Mouse (Mus musculus) neural tube, embryonic 13.5 days (tissue): Measurements from ENCODE around the gene Zc3h13. TPM values are rescaled to one million over a fixed set of nuclear protein-coding genes. Genes with fewer than 3 reads are reported as not detected.

Experiments
- ATAC-seq: fragments of 200-750 bp; cut with Nextera tagmentation; 2 replicates; pipeline ENCODE4 v1.8.0; 2017; ENCODE audit warnings: low read depth, mild to moderate bottlenecking, moderate TSS enrichment, moderate library complexity
- H3K27ac ChIP-seq: fragments of 300-500 bp; sonication (generic); replicated peaks from 2 replicates; pipeline ENCODE4 v1.5.1; 2015; ENCODE audit warnings: moderate library complexity, mild to moderate bottlenecking, inconsistent platforms
- H3K27me3 ChIP-seq: fragments of 300-500 bp; sonication (generic); 2 replicates; pipeline ENCODE4 v1.6.1; 2015; ENCODE audit warnings: mild to moderate bottlenecking, inconsistent platforms
- H3K36me3 ChIP-seq: fragments of 300-500 bp; sonication (generic); 2 replicates; pipeline ENCODE4 v1.6.1; 2015; ENCODE audit warnings: mild to moderate bottlenecking, inconsistent platforms
- H3K4me1 ChIP-seq: fragments of 300-500 bp; sonication (generic); replicated peaks from 2 replicates; pipeline ENCODE4 v1.6.1; 2015; ENCODE audit warnings: inconsistent platforms
- H3K4me2 ChIP-seq: fragments of 300-500 bp; sonication (generic); 2 replicates; pipeline ENCODE4 v1.6.1; 2015; ENCODE audit warnings: inconsistent platforms, mild to moderate bottlenecking, moderate library complexity
- H3K4me3 ChIP-seq: fragments of 300-500 bp; sonication (generic); 2 replicates; pipeline ENCODE4 v1.5.1; 2015; ENCODE audit warnings: mild to moderate bottlenecking, inconsistent platforms
- H3K9ac ChIP-seq: fragments of 300-500 bp; sonication (generic); 2 replicates; pipeline ENCODE4 v1.6.1; 2015; ENCODE audit warnings: moderate library complexity, mild to moderate bottlenecking, inconsistent platforms
- H3K9me3 ChIP-seq: fragments of 300-500 bp; sonication (generic); 2 replicates; pipeline ENCODE4 v1.6.1; 2016; ENCODE audit warnings: inconsistent platforms
- WGBS: fragments of 180-500 bp; shearing (Covaris S2); methylation state at CpG from one replicate; pipeline ENCODE4 v1.1.7; 2015; 5-methylcytosine and 5-hydroxymethylcytosine counted together
- polyA plus RNA-seq: library from polyadenylated mRNA; unstranded; fragments of >200 nt; fragmentation: Nextera tagmentation; extraction: Ambion mirVana; gene quantifications from 2 replicates; pipeline ENCODE4 v1.2.1, GENCODE M21; 2015

The Zc3h13 gene
- polyA plus RNA-seq, 1 experiment from 2014 or later = 44.2 TPM

DNA sequence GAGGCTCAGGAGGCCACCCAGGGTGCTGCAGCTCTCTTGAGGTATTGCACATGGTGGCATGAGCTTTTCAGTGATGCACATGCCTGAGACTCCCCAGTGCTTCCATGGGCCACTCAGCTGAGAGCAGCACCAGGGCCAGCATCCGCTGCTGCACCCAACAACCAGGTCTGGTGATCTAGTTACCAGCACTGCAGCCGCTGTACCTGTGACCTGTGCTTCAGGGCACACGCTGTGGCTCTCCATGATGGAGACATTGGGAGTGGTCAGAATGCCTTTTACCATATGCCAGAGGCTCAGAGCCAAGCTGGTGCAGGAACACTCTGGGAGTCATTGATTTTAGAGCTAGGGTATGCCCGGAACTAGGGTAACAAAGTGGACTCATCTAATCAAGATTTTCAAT is 50.1 kb downstream of the Zc3h13 start:
- no peak overlapping the region for H3K4me2 ChIP-seq
- no peaks in the 10 kb centered on the region for H3K9me3 ChIP-seq
- peaks cover 68% of the 10 kb centered on the region for H3K36me3 ChIP-seq
- no peak overlapping the region for H3K27ac ChIP-seq
- no peaks in the 10 kb centered on the region for H3K27me3 ChIP-seq
- no peak overlapping the region for H3K4me3 ChIP-seq
- H3K9ac ChIP-seq = no peak overlapping the region
- no peak for ATAC-seq
- 89% methylated on average over 4 of the region's 4 CpGs for WGBS
- H3K4me1 ChIP-seq = no peaks in the 10 kb centered on the region

GRCm38 (mm10) chr14:75337884-75338283 is 53.7 kb downstream of the Zc3h13 start:
- ATAC-seq = no peak
- Histone ChIP-seq H3K36me3 (peaks cover 54% of the 10 kb centered on the region), H3K9me3 (no peaks in the 10 kb centered on the region), H3K4me2 (no peak overlapping the region), H3K27ac (no peak overlapping the region), H3K9ac (no peak overlapping the region), H3K4me3 (no peak overlapping the region), H3K4me1 (no peaks in the 10 kb centered on the region), H3K27me3 (no peaks in the 10 kb centered on the region)
- WGBS = 94% methylated on average over 2 of the region's 2 CpGs

GRCm38 (mm10) chr14:75346041-75346440 is 61.9 kb downstream of the Zc3h13 start:
- no peak for ATAC-seq
- H3K36me3 ChIP-seq = peaks cover 25% of the 10 kb centered on the region

GRCm38 (mm10) chr14:75351626-75352025 is 67.5 kb downstream of the Zc3h13 start:
- H3K27ac ChIP-seq = no peak overlapping the region
- ATAC-seq = no peak
- H3K36me3 ChIP-seq = no peaks in the 10 kb centered on the region
- no peaks in the 10 kb centered on the region for H3K4me1 ChIP-seq
- H3K27me3 ChIP-seq = no peaks in the 10 kb centered on the region
- no peaks in the 10 kb centered on the region for H3K9me3 ChIP-seq
- no peak overlapping the region for H3K9ac ChIP-seq
- H3K4me2 ChIP-seq = no peak overlapping the region
- 78% methylated on average over 4 of the region's 4 CpGs for WGBS
- no peak overlapping the region for H3K4me3 ChIP-seq

More at GRCm38 (mm10) chr14:75346041-75346440, 61.9 kb downstream of the Zc3h13 start:
- H3K4me2 ChIP-seq = no peak overlapping the region
- H3K9me3 ChIP-seq = no peaks in the 10 kb centered on the region
- no peak overlapping the region for H3K9ac ChIP-seq
- H3K27ac ChIP-seq = no peak overlapping the region
- WGBS = 89% methylated on average over 5 of the region's 5 CpGs
- no peaks in the 10 kb centered on the region for H3K4me1 ChIP-seq
- no peak overlapping the region for H3K4me3 ChIP-seq
- no peaks in the 10 kb centered on the region for H3K27me3 ChIP-seq

DNA sequence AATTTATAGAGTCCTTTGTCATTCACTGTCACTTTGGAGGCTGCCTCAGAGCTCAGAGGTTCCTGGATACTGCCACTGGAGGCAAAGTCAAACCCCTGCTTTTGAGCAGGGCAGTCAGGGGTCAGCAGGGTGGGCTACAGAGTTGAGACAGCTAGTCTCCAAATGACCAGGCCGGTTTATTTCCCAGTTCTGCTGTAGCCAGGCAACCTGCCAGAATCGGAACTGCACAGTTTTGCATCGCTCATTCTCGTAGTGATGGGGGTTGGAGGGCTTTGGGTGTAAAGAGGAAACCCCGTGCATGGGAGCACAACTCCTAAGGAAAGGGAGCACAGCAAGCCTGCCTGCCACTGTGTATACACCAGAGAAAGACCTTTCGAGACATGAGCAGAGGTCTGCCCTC is 79.1 kb downstream of the Zc3h13 start:
- WGBS = 47% methylated on average over 6 of the region's 6 CpGs
- H3K36me3 ChIP-seq = no peaks in the 10 kb centered on the region

DNA sequence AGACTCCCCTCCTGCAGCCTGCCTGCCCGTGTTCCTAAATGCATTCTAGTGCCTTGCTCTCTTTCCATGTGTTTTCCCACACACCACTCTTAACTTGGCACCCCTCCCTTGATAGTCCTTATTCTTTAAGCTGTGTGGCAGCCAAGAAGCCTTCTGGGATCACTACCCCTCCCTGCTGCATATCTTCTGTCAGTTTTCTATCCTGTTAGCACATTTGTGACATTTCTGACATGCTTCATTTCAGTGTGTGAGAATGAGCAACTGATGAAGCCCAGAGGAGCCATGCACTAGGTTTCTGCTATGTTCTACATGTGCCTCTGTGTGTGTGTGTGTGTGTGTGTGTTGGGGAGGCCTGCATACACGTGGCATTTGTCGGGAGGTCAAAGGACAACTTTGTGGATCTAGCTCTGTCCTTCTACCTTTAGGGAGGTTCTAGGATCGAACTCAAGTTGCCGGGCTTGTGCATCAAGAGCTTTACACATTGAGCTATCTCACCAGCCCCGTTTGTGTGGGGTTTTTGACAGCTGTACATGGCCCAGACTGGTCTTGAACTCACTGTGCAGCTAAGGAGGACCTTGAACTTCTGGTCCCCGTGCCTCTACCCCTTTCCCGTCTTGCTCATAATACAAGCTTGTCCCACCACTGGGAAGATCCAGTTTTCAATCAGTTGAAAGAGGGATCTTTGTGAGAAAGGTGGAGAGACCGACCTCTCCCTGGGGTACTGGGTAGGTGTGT is 81.3 kb downstream of the Zc3h13 start:
- no peaks in the 10 kb centered on the region; the same call in 1 of the 2 replicates for H3K4me1 ChIP-seq
- H3K9ac ChIP-seq = no peak overlapping the region
- no peak overlapping the region for H3K4me3 ChIP-seq
- no peak overlapping the region for H3K27ac ChIP-seq
- ATAC-seq = no peak
- H3K4me2 ChIP-seq = no peak overlapping the region
- no peaks in the 10 kb centered on the region for H3K36me3 ChIP-seq
- H3K27me3 ChIP-seq = no peaks in the 10 kb centered on the region
- no peaks in the 10 kb centered on the region for H3K9me3 ChIP-seq
- WGBS = 81% methylated on average over 9 of the region's 9 CpGs

More for the DNA sequence above, 79.1 kb downstream of the Zc3h13 start:
- no peaks in the 10 kb centered on the region; the same call in 1 of the 2 replicates for H3K4me1 ChIP-seq
- no peaks in the 10 kb centered on the region for H3K27me3 ChIP-seq
- H3K27ac ChIP-seq = no peak overlapping the region
- H3K9me3 ChIP-seq = no peaks in the 10 kb centered on the region
- ATAC-seq = no peak
- H3K9ac ChIP-seq = no peak overlapping the region
- no peak overlapping the region for H3K4me3 ChIP-seq
- no peak overlapping the region for H3K4me2 ChIP-seq

GRCm38 (mm10) chr14:75366741-75367140 is 82.6 kb downstream of the Zc3h13 start:
- Histone ChIP-seq H3K27ac (no peak overlapping the region), H3K36me3 (no peaks in the 10 kb centered on the region), H3K4me2 (no peak overlapping the region), H3K4me3 (no peak overlapping the region), H3K27me3 (no peaks in the 10 kb centered on the region), H3K4me1 (no peaks in the 10 kb centered on the region; the same call in 1 of the 2 replicates), H3K9ac (no peak overlapping the region), H3K9me3 (no peaks in the 10 kb centered on the region)
- no peak; the same call in 1 of the 2 replicates for ATAC-seq
- WGBS = 35% methylated on average over 11 of the region's 11 CpGs

DNA sequence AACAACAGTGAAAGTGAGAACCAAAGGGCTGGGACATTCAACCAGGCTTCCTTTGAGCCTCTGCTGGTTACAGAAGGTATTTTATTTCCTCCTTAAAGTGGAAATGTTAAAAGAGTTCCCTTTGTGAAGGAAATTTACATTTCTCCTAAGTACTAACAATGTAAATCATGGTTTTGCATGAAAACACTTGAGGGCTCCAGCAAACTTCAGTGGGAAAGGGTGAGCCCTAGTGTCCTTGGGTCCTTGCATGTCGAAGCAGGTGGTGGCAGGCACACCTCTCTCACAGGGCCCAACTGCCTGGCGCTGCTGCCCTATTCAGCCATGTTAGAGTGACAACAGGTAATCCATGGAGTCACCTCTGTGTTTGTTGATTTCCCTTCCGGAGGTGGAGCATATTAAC is 83.3 kb downstream of the Zc3h13 start:
- H3K27me3 ChIP-seq = no peaks in the 10 kb centered on the region
- H3K9me3 ChIP-seq = no peaks in the 10 kb centered on the region
- no peaks in the 10 kb centered on the region for H3K36me3 ChIP-seq
- WGBS = 42% methylated on average over 3 of the region's 3 CpGs
- H3K9ac ChIP-seq = no peak overlapping the region
- ATAC-seq = no peak
- H3K4me2 ChIP-seq = no peak overlapping the region
- H3K27ac ChIP-seq = no peak overlapping the region
- H3K4me1 ChIP-seq = no peaks in the 10 kb centered on the region; the same call in 1 of the 2 replicates
- H3K4me3 ChIP-seq = no peak overlapping the region

- Histone ChIP-seq H3K4me1 (no peaks in the 10 kb centered on the region; the same call in 1 of the 2 replicates), H3K27ac (no peak overlapping the region), H3K4me3 (no peak overlapping the region), H3K9me3 (no peaks in the 10 kb centered on the region), H3K4me2 (no peak overlapping the region), H3K9ac (no peak overlapping the region), H3K36me3 (no peaks in the 10 kb centered on the region), H3K27me3 (no peaks in the 10 kb centered on the region)
- WGBS = 43% methylated on average over 5 of the region's 5 CpGs
- ATAC-seq = no peak
Measured at GRCm38 (mm10) chr14:75369880-75370279, 85.7 kb downstream of the Zc3h13 start.

GRCm38 (mm10) chr14:75375006-75375598 is 90.9 kb downstream of the Zc3h13 start:
- no peak for ATAC-seq
- 67% methylated on average over 11 of the region's 11 CpGs for WGBS
- Histone ChIP-seq H3K27me3 (no peaks in the 10 kb centered on the region), H3K4me3 (no peak overlapping the region), H3K4me1 (peaks cover 8% of the 10 kb centered on the region; the same call in 1 of the 2 replicates), H3K36me3 (no peaks in the 10 kb centered on the region), H3K27ac (no peak overlapping the region), H3K4me2 (no peak overlapping the region), H3K9me3 (no peaks in the 10 kb centered on the region), H3K9ac (no peak overlapping the region)

GRCm38 (mm10) chr14:75376256-75376655 is 92.1 kb downstream of the Zc3h13 start:
- no peak for ATAC-seq
- no peak overlapping the region for H3K9ac ChIP-seq
- H3K4me3 ChIP-seq = no peak overlapping the region
- H3K36me3 ChIP-seq = no peaks in the 10 kb centered on the region
- H3K9me3 ChIP-seq = no peaks in the 10 kb centered on the region
- H3K4me1 ChIP-seq = peaks cover 8% of the 10 kb centered on the region; the same call in 1 of the 2 replicates
- 58% methylated on average over 2 of the region's 2 CpGs for WGBS
- H3K27me3 ChIP-seq = no peaks in the 10 kb centered on the region
- H3K27ac ChIP-seq = no peak overlapping the region
- H3K4me2 ChIP-seq = no peak overlapping the region

DNA sequence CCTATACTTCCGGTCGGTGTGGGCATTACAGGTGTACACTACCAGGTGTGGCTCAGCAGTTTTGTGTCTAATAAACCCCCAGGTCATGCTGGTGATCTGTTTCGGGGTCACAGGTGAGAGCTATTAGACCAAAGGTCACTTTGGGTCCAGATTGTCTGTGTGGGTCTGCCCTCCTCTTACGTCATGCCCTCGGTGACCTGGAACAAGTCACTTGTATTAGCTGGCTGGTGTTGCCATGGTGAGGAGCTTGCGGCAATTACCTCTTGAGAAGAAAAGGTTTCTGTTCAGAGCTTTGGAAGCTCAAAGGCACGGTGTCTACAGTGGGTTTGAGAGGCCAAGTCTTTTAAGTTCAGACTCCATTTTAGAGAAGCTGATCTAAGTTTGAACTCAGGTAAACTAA is 93.4 kb downstream of the Zc3h13 start:
- Histone ChIP-seq H3K4me3 (no peak overlapping the region), H3K27ac (no peak overlapping the region), H3K4me1 (peaks cover 8% of the 10 kb centered on the region; the same call in 1 of the 2 replicates), H3K9ac (no peak overlapping the region), H3K27me3 (no peaks in the 10 kb centered on the region), H3K36me3 (no peaks in the 10 kb centered on the region), H3K4me2 (no peak overlapping the region), H3K9me3 (no peaks in the 10 kb centered on the region)
- WGBS = 47% methylated on average over 7 of the region's 7 CpGs
- ATAC-seq = no peak
